Mouse (Mus musculus) layer of hippocampus, adult 2 months (tissue): Measurements from ENCODE around the gene Gng7. TPM values are rescaled to one million over a fixed set of nuclear protein-coding genes. Genes with fewer than 3 reads are reported as not detected.

Source experiments
- DNase-seq, 2 experiments: peaks; one replicate each; pipeline ENCODE4 v3.0.0; 2022; ENCODE audit warnings: low spot score in 2 of 2
- H3K27ac ChIP-seq: fragments of 200-600 bp; 2 replicates; pipeline ENCODE4 v1.8.1; 2022
- H3K4me3 ChIP-seq: fragments of 200-600 bp; 2 replicates; pipeline ENCODE4 v1.8.1; 2022; ENCODE audit warnings: mild to moderate bottlenecking
- CTCF ChIP-seq: fragments of 200-600 bp; conservative IDR thresholded peaks from 2 replicates; pipeline ENCODE4 v1.8.1; 2022; ENCODE audit warnings: antibody characterized with exemption, mild to moderate bottlenecking, moderate library complexity
- total RNA-seq, 2 experiments: library from RNA; stranded (reverse); gene quantifications; 2 replicates each; pipeline ENCODE4 v1.2.3; 2021

The Gng7 gene
- total RNA-seq, 2 experiments from 2014 or later, result 161 to 176 TPM

GRCm38 (mm10) chr10:80954415-80954814, 60.3 kb downstream of the Gng7 start:
- Histone ChIP-seq H3K27ac (no peak overlapping the region; the same call in 1 of the 2 replicates), H3K4me3 (no peak overlapping the region)
- no peak for TF ChIP-seq CTCF
- DNase-seq, result no peak

- Histone ChIP-seq H3K4me3 (no peak overlapping the region), H3K27ac (no peak overlapping the region)
- TF ChIP-seq CTCF, result no peak
- DNase-seq, result no peak
These were observed 62.3 kb downstream of the Gng7 start for GRCm38 (mm10) chr10:80952449-80952848.

- Histone ChIP-seq H3K4me3 (no peak overlapping the region), H3K27ac (no peak overlapping the region)
- no peak for DNase-seq
- TF ChIP-seq CTCF, result no peak
These were observed 62.9 kb downstream of the Gng7 start for GRCm38 (mm10) chr10:80951761-80952390.

- no peak overlapping the region for H3K4me3 ChIP-seq
- no peak for DNase-seq
- no peak overlapping the region for H3K27ac ChIP-seq
- no peak for TF ChIP-seq CTCF
These were observed 64.4 kb downstream of the Gng7 start for GRCm38 (mm10) chr10:80950314-80950713.

- no peak for TF ChIP-seq CTCF
- no peak overlapping the region for H3K4me3 ChIP-seq
- no peak for DNase-seq
- H3K27ac ChIP-seq, result no peak overlapping the region
These were observed 65.7 kb downstream of the Gng7 start for GRCm38 (mm10) chr10:80949081-80949480.

- Histone ChIP-seq H3K4me3 (no peak overlapping the region), H3K27ac (no peak overlapping the region)
- TF ChIP-seq CTCF, result no peak
- DNase-seq, result no peak
These were observed 66.2 kb downstream of the Gng7 start for GRCm38 (mm10) chr10:80948570-80948969.

- no peak for DNase-seq
- no peak for TF ChIP-seq CTCF
- Histone ChIP-seq H3K4me3 (no peak overlapping the region), H3K27ac (no peak overlapping the region)
These were observed 66.9 kb downstream of the Gng7 start for GRCm38 (mm10) chr10:80947802-80948201.

GRCm38 (mm10) chr10:80946684-80947437, 67.9 kb downstream of the Gng7 start:
- Histone ChIP-seq H3K4me3 (no peak overlapping the region), H3K27ac (no peak overlapping the region)
- DNase-seq, result no peak
- TF ChIP-seq CTCF, result peak; percentile 73

GRCm38 (mm10) chr10:80944231-80944630, 70.5 kb downstream of the Gng7 start:
- H3K4me3 ChIP-seq, result no peak overlapping the region
- no peak for DNase-seq
- TF ChIP-seq CTCF, result no peak
- H3K27ac ChIP-seq, result no peak overlapping the region

- no peak for TF ChIP-seq CTCF
- DNase-seq, result no peak
- Histone ChIP-seq H3K4me3 (no peak overlapping the region), H3K27ac (no peak overlapping the region)
These were observed 71.0 kb downstream of the Gng7 start for GRCm38 (mm10) chr10:80943701-80944100.

GRCm38 (mm10) chr10:80942919-80943318, 71.8 kb downstream of the Gng7 start:
- DNase-seq, result no peak
- Histone ChIP-seq H3K4me3 (no peak overlapping the region), H3K27ac (no peak overlapping the region)
- no peak for TF ChIP-seq CTCF

GRCm38 (mm10) chr10:80940988-80941347, 73.8 kb downstream of the Gng7 start:
- DNase-seq, result no peak
- Histone ChIP-seq H3K4me3 (no peak overlapping the region), H3K27ac (peak overlapping the region; percentile 1; the same call in 1 of the 2 replicates)
- TF ChIP-seq CTCF, result no peak

GRCm38 (mm10) chr10:80940320-80940987, 74.3 kb downstream of the Gng7 start:
- DNase-seq, result no peak
- TF ChIP-seq CTCF, result no peak
- H3K4me3 ChIP-seq, result peak overlapping the region; percentile 55; the same call in 1 of the 2 replicates
- peak overlapping the region; percentile 46; the same call in 1 of the 2 replicates for H3K27ac ChIP-seq

- peak overlapping the region; percentile 55 for H3K4me3 ChIP-seq
- no peak for TF ChIP-seq CTCF
- H3K27ac ChIP-seq, result peak overlapping the region; percentile 46; the same call in 1 of the 2 replicates
- DNase-seq, result peak in 1 of 2 experiments; percentile 73
These were observed 75.1 kb downstream of the Gng7 start for GRCm38 (mm10) chr10:80939671-80940070.
